8 mouse cellular contexts compared by ENCODE assay signal in the genomic region with DNA sequence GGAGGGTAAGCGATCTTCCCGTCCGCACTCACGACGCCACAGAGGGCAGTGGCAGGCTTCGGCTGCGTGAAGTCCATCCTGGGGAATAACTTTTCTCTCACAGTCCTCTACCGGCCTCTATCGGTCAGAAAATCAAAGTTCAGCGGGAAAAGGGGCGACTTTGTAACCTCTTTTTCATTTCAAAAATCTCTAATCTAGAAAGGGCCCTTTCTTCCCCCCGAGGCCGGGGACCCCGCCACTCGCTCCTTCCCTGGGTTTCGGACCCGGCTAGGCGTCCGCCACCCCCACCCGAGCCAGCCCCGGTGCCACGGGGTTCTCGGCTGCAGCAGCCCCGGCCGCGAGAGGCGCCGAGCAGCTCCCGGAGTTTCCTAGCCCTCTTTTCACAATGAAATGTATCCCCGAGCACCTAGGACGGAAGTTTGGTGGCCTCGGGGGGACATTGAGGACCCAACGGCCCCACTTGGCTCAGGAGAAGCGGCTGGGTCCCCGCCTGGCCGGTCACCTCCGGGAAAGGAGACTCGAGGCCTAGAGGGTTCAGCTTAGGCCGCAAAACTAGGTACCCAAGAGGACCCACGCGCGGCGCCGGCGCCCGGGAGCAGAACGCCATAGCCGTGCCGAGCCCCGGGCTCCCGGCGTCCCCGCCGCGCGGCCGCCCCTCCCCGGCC. TPM values are rescaled to one million over a fixed set of nuclear protein-coding genes. Genes with fewer than 3 reads are reported as not detected.
DNase-seq lines count a peak whose midpoint lies in the region; ATAC-seq lines count a peak whose summit lies in the region.

No protein-coding gene starts in this region.

- DNase-seq in CD8-positive naive resting alpha-beta T cell, adult 2 months (ENCODE audit: low read depth in 2 of 2, low spot score in 2 of 2) = peak; percentile 46 to 70
- peak; percentile 76 for DNase-seq in c-Kit-positive CD71-negative TER-119-negative erythroid progenitor cells, embryonic 14.5 days (ENCODE audit: low read depth)
- DNase-seq in forebrain, embryonic 11.5 days (ENCODE audit: low spot score) = peak; percentile 76
- peak; percentile 79 to 86 for DNase-seq in kidney, postnatal 25 days
- peak; percentile 80 for DNase-seq in neural tube, embryonic 11.5 days (ENCODE audit: low spot score)

- no peaks in the 10 kb centered on the region; the same call in 1 of the 2 replicates for H3K36me3 ChIP-seq in forebrain, embryonic 11.5 days (ENCODE audit: control insufficient read depth, insufficient read depth, low read length)
- H3K36me3 ChIP-seq in heart, embryonic 16.5 days (ENCODE audit: control insufficient read depth, insufficient read depth) = peaks cover 9% of the 10 kb centered on the region; the same call in 1 of the 2 replicates
- H3K36me3 ChIP-seq in liver, embryonic 15.5 days (replicated peaks) = peaks cover 33% of the 10 kb centered on the region
- no peaks in the 10 kb centered on the region; the same call in 1 of the 2 replicates for H3K36me3 ChIP-seq in neural tube, embryonic 11.5 days (ENCODE audit: control insufficient read depth, insufficient read depth, low read length)
- peaks cover 4% of the 10 kb centered on the region; the same call in 1 of the 2 replicates for H3K36me3 ChIP-seq in stomach, embryonic 16.5 days (ENCODE audit: control insufficient read depth, insufficient read depth, low read length)

- H3K27me3 ChIP-seq in forebrain, embryonic 11.5 days (ENCODE audit: control insufficient read depth, insufficient read depth, low read length) = no peaks in the 10 kb centered on the region
- no peaks in the 10 kb centered on the region for H3K27me3 ChIP-seq in heart, embryonic 16.5 days (ENCODE audit: control insufficient read depth, insufficient read depth, low read length)
- no peaks in the 10 kb centered on the region for H3K27me3 ChIP-seq in liver, embryonic 15.5 days
- no peaks in the 10 kb centered on the region for H3K27me3 ChIP-seq in neural tube, embryonic 11.5 days (ENCODE audit: control insufficient read depth, insufficient read depth, low read length)
- H3K27me3 ChIP-seq in stomach, embryonic 16.5 days (ENCODE audit: control insufficient read depth, insufficient read depth, low read length) = no peaks in the 10 kb centered on the region

- H3K4me3 ChIP-seq in forebrain, embryonic 11.5 days (ENCODE audit: low read depth, low read length) = peak overlapping the region; percentile 99
- H3K4me3 ChIP-seq in heart, embryonic 16.5 days (ENCODE audit: low read length) = peak overlapping the region; percentile 95
- H3K4me3 ChIP-seq in liver, embryonic 15.5 days (replicated peaks) = peak overlapping the region; percentile 96
- H3K4me3 ChIP-seq in neural tube, embryonic 11.5 days (ENCODE audit: low read depth, low read length) = peak overlapping the region; percentile 86
- H3K4me3 ChIP-seq in stomach, embryonic 16.5 days (replicated peaks; ENCODE audit: low read length) = peak overlapping the region; percentile 100

- H3K4me1 ChIP-seq in forebrain, embryonic 11.5 days (replicated peaks; ENCODE audit: control insufficient read depth, insufficient read depth, low read length) = 0 out of 2 replicates have a peak, but pooled peaks cover 8% of the 10 kb centered on the region
- peaks cover 21% of the 10 kb centered on the region for H3K4me1 ChIP-seq in heart, embryonic 16.5 days (ENCODE audit: control insufficient read depth, insufficient read depth, low read length)
- peaks cover 42% of the 10 kb centered on the region for H3K4me1 ChIP-seq in liver, embryonic 15.5 days (replicated peaks)
- peaks cover 5% of the 10 kb centered on the region; the same call in 1 of the 2 replicates for H3K4me1 ChIP-seq in neural tube, embryonic 11.5 days (ENCODE audit: control insufficient read depth, insufficient read depth, low read length)
- H3K4me1 ChIP-seq in stomach, embryonic 16.5 days (ENCODE audit: control insufficient read depth, insufficient read depth, low read length) = peaks cover 15% of the 10 kb centered on the region

- H3K27ac ChIP-seq in forebrain, embryonic 11.5 days (ENCODE audit: low read depth, low read length) = peak overlapping the region; percentile 94
- H3K27ac ChIP-seq in heart, embryonic 16.5 days (ENCODE audit: low read length) = peak overlapping the region; percentile 92
- H3K27ac ChIP-seq in liver, embryonic 15.5 days (replicated peaks) = peak overlapping the region; percentile 95
- H3K27ac ChIP-seq in neural tube, embryonic 11.5 days (ENCODE audit: low read depth, low read length) = peak overlapping the region; percentile 98
- peak overlapping the region; percentile 98 for H3K27ac ChIP-seq in stomach, embryonic 16.5 days (ENCODE audit: low read length)

- H3K9me3 ChIP-seq in forebrain, embryonic 11.5 days (ENCODE audit: control insufficient read depth, low read length) = no peaks in the 10 kb centered on the region
- H3K9me3 ChIP-seq in heart, embryonic 16.5 days (replicated peaks; ENCODE audit: control insufficient read depth, low read length) = no peaks in the 10 kb centered on the region
- no peaks in the 10 kb centered on the region for H3K9me3 ChIP-seq in liver, embryonic 15.5 days (replicated peaks)
- H3K9me3 ChIP-seq in neural tube, embryonic 11.5 days (ENCODE audit: control insufficient read depth, low read length) = no peaks in the 10 kb centered on the region
- no peaks in the 10 kb centered on the region for H3K9me3 ChIP-seq in stomach, embryonic 16.5 days (replicated peaks; ENCODE audit: control insufficient read depth, low read length)

- ATAC-seq in forebrain, embryonic 11.5 days (replicated peaks; ENCODE audit: low FRiP score) = peak; percentile 28
- peak; percentile 17 for ATAC-seq in heart, embryonic 16.5 days (replicated peaks; ENCODE audit: extremely low read depth, insufficient read depth, low FRiP score)
- peak; percentile 23; the same call in 1 of the 2 replicates for ATAC-seq in liver, embryonic 15.5 days (ENCODE audit: insufficient read depth)
- ATAC-seq in neural tube, embryonic 11.5 days (ENCODE audit: insufficient read depth, low FRiP score, low TSS enrichment) = peak; percentile 54
- ATAC-seq in stomach, embryonic 16.5 days (ENCODE audit: insufficient read depth, low FRiP score) = peak; percentile 30

- peak overlapping the region; percentile 99 for H3K9ac ChIP-seq in forebrain, embryonic 11.5 days (ENCODE audit: low read length)
- H3K9ac ChIP-seq in heart, embryonic 16.5 days (ENCODE audit: low read length) = peak overlapping the region; percentile 97
- peak overlapping the region; percentile 96 for H3K9ac ChIP-seq in liver, embryonic 15.5 days
- H3K9ac ChIP-seq in neural tube, embryonic 11.5 days (ENCODE audit: low read length) = peak overlapping the region; percentile 86
- H3K9ac ChIP-seq in stomach, embryonic 16.5 days (ENCODE audit: low read length) = peak overlapping the region; percentile 96

- H3K4me2 ChIP-seq in forebrain, embryonic 11.5 days (ENCODE audit: low read depth, low read length, severe bottlenecking) = peak overlapping the region; percentile 77
- peak overlapping the region; percentile 65 for H3K4me2 ChIP-seq in heart, embryonic 16.5 days (ENCODE audit: low read depth, low read length)
- H3K4me2 ChIP-seq in liver, embryonic 15.5 days = peak overlapping the region; percentile 87
- peak overlapping the region; percentile 53 for H3K4me2 ChIP-seq in neural tube, embryonic 11.5 days (ENCODE audit: low read depth)
- peak overlapping the region; percentile 92 for H3K4me2 ChIP-seq in stomach, embryonic 16.5 days (ENCODE audit: low read depth, low read length)

- WGBS in forebrain, embryonic 11.5 days = under 1% methylated on average over 48 of the region's 58 CpGs
- WGBS in heart, embryonic 16.5 days = under 1% methylated on average over 49 of the region's 58 CpGs
- WGBS in liver, embryonic 15.5 days (ENCODE audit: insufficient replicate concordance) = under 1% methylated on average over 58 of the region's 58 CpGs
- under 1% methylated on average over 57 of the region's 58 CpGs for WGBS in neural tube, embryonic 11.5 days
- under 1% methylated on average over 58 of the region's 58 CpGs for WGBS in stomach, embryonic 16.5 days

RNA-seq across cellular contexts. Expression of gene Pds5a, which starts 1.1 kb away (rescaled TPM):
- polyA plus RNA-seq in forebrain, embryonic 11.5 days (2014; fragmentation: Nextera tagmentation; extraction: Ambion mirVana) = 133 and 153 TPM in 2 replicates
- 32.3 and 32.6 TPM in 2 replicates for polyA plus RNA-seq in heart, embryonic 16.5 days (2015; fragmentation: Nextera tagmentation; extraction: Ambion mirVana)
- polyA plus RNA-seq in liver, embryonic 15.5 days (2015; fragmentation: Nextera tagmentation; extraction: Ambion mirVana) = 20.3 and 21.7 TPM in 2 replicates
- 124 TPM in 2 replicates for polyA plus RNA-seq in neural tube, embryonic 11.5 days (2014; fragmentation: Nextera tagmentation; extraction: Ambion mirVana)
- 44.0 and 47.7 TPM in 2 replicates for polyA plus RNA-seq in stomach, embryonic 16.5 days (2015; fragmentation: Nextera tagmentation; extraction: Ambion mirVana)

Comparison
In these comparisons a context has a peak if more than half of its experiments do, and no peak if none do; other contexts are left out.
1. Peak in every context shown above with its lines: DNase-seq, ATAC-seq, H3K4me3 ChIP-seq and H3K27ac ChIP-seq.